Mouse (Mus musculus) testis, adult 2 months (tissue): ENCODE data around the gene Ibsp. TPM values are rescaled to one million over a fixed set of nuclear protein-coding genes. Genes with fewer than 3 reads are reported as not detected.

ENCODE experiments used
- H3K27ac ChIP-seq: fragments of 200-500 bp; 2 replicates; pipeline ENCODE4 v1.5.1; 2012; ENCODE audit warnings: low read depth, low read length; ENCODE audit not compliant: control insufficient read depth, insufficient read depth
- H3K27me3 ChIP-seq: fragments of 200-500 bp; 2 replicates; pipeline ENCODE4 v1.6.1; 2012; ENCODE audit warnings: mild to moderate bottlenecking, low read length, moderate library complexity; ENCODE audit not compliant: control insufficient read depth, insufficient read depth
- H3K36me3 ChIP-seq: fragments of 200-500 bp; 2 replicates; pipeline ENCODE4 v1.6.1; 2012; ENCODE audit warnings: mild to moderate bottlenecking, low read length; ENCODE audit not compliant: control insufficient read depth, insufficient read depth
- H3K4me1 ChIP-seq: fragments of 200-500 bp; 2 replicates; pipeline ENCODE4 v1.6.1; 2012; ENCODE audit warnings: low read length; ENCODE audit not compliant: control insufficient read depth, insufficient read depth
- H3K4me3 ChIP-seq: fragments of 200-500 bp; 2 replicates; pipeline ENCODE4 v1.5.1; 2012; ENCODE audit warnings: low read depth, mild to moderate bottlenecking, low read length, moderate library complexity, mixed read lengths; ENCODE audit not compliant: control insufficient read depth
- CTCF ChIP-seq: fragments of 200-500 bp; IDR thresholded peaks from 2 replicates; pipeline ENCODE4 v1.5.1; 2012; ENCODE audit warnings: low read depth, mild to moderate bottlenecking, inconsistent platforms, low read length, moderate library complexity; ENCODE audit not compliant: control insufficient read depth, insufficient read depth, insufficient replicate concordance
- POLR2A ChIP-seq: fragments of 200-500 bp; IDR thresholded peaks from 2 replicates; pipeline ENCODE4 v1.6.1; 2012; ENCODE audit warnings: low read depth, mild to moderate bottlenecking, inconsistent platforms, low read length, moderate library complexity; ENCODE audit not compliant: control insufficient read depth
- polyA plus RNA-seq: library from polyadenylated mRNA; depleted of rRNA; stranded (reverse); fragments of >200 nt; gene quantifications from 2 replicates; pipeline ENCODE4 v1.2.3, GENCODE M21; 2012; rRNA removed

Gene Ibsp
- polyA plus RNA-seq, 1 experiment, result 0.14 TPM

- no peaks in the 10 kb centered on the region for H3K36me3 ChIP-seq
- H3K27ac ChIP-seq, result no peak overlapping the region
- no peaks in the 10 kb centered on the region for H3K4me1 ChIP-seq
- no peak overlapping the region for H3K4me3 ChIP-seq
- TF ChIP-seq POLR2A, result no peak
- TF ChIP-seq CTCF, result no peak
- no peaks in the 10 kb centered on the region for H3K27me3 ChIP-seq
Observed at GRCm38 (mm10) chr5:104359257-104359656, 60.3 kb downstream of the Ibsp start.

Other genes starting within 250 kb of the Ibsp start
- gene Gm17660, start 221.6 kb upstream of the Ibsp start, polyA plus RNA-seq, result 0.26 and 0.62 TPM in 2 replicates
- 15.8 and 23.1 TPM in 2 replicates for gene Sparcl1, start 185.4 kb upstream of the Ibsp start, polyA plus RNA-seq
- not detected in 2 replicates for gene Dspp, start 128.5 kb upstream of the Ibsp start, polyA plus RNA-seq
- gene Dmp1, start 96.6 kb upstream of the Ibsp start, polyA plus RNA-seq, result not detected in 2 replicates
- gene Mepe, start 26.2 kb downstream of the Ibsp start, polyA plus RNA-seq, result 0.06 TPM in 1 of 2 replicates, not detected in the other
- 0.83 and 0.89 TPM in 2 replicates for gene Spp1, start 135.9 kb downstream of the Ibsp start, polyA plus RNA-seq
- 6.8 and 8.6 TPM in 2 replicates for gene Pkd2, start 160.3 kb downstream of the Ibsp start, polyA plus RNA-seq
- gene BC005561, start 209.2 kb downstream of the Ibsp start, polyA plus RNA-seq, result 2.8 and 3.2 TPM in 2 replicates